8 mouse cellular contexts compared by ENCODE assay signal in genomic region chr2:167014702-167015381, GRCm38 (mm10). TPM values are rescaled to one million over a fixed set of nuclear protein-coding genes. Genes with fewer than 3 reads are reported as not detected.
DNase-seq lines count a peak whose midpoint lies in the region; ATAC-seq and TF ChIP-seq lines count a peak whose summit lies in the region.

Gene Ddx27, plus strand, starts transcription at chr2:167015193.

- peak; percentile 73 for DNase-seq in G1E (ENCODE audit: low spot score)
- DNase-seq in cerebellum, adult 18-20 months = peak; percentile 90 to 95
- DNase-seq in heart, postnatal 36 days = peak; percentile 92 to 95
- peak; percentile 90 to 93 for DNase-seq in layer of hippocampus, adult 2 months (ENCODE audit: low spot score in 2 of 2)
- peak; percentile 98 for DNase-seq in lung, embryonic 14.5 days
- peak; percentile 91 for DNase-seq in thymus, adult 2 months

- intact Hi-C loops in heart, postnatal 36 days (cut with DNase I) = no loop called here

- peak; percentile 67; the same call in 1 of the 2 replicates for ATAC-seq in G1E (ENCODE audit: extremely low read depth, insufficient number of reproducible peaks, low FRiP score, poor library complexity, severe bottlenecking)
- peak; percentile 93 for ATAC-seq in forebrain, embryonic 16.5 days
- ATAC-seq in lung, embryonic 14.5 days (ENCODE audit: insufficient read depth) = peak; percentile 87

- TF ChIP-seq POLR2A in olfactory bulb, adult 2 months (IDR thresholded peaks at IDR 0.05; ENCODE audit: insufficient read depth, low read depth, low read length) = peak; percentile 39; the same call in 1 of the 2 replicates
- TF ChIP-seq POLR2A in thymus, adult 2 months (IDR thresholded peaks at IDR 0.05; ENCODE audit: control insufficient read depth, extremely low read depth, insufficient read depth, low read length, poor library complexity) = peak; percentile 51; the same call in 1 of the 2 replicates

- H3K9me3 ChIP-seq in G1E (replicated peaks) = no peaks in the 10 kb centered on the region
- no peaks in the 10 kb centered on the region for H3K9me3 ChIP-seq in forebrain, embryonic 16.5 days (ENCODE audit: control insufficient read depth, low read length)
- no peaks in the 10 kb centered on the region for H3K9me3 ChIP-seq in lung, embryonic 14.5 days (ENCODE audit: low read depth, low read length)

- H3K27me3 ChIP-seq in G1E (ENCODE audit: insufficient read depth, low read length) = peaks cover 7% of the 10 kb centered on the region
- H3K27me3 ChIP-seq in forebrain, embryonic 16.5 days (replicated peaks; ENCODE audit: control insufficient read depth, insufficient read depth, low read length) = no peaks in the 10 kb centered on the region
- H3K27me3 ChIP-seq in lung, embryonic 14.5 days (ENCODE audit: insufficient read depth, low read length) = no peaks in the 10 kb centered on the region
- H3K27me3 ChIP-seq in thymus, adult 2 months (ENCODE audit: control insufficient read depth, insufficient read depth, low read length) = no peaks in the 10 kb centered on the region

- 2% methylated on average over 37 of the region's 37 CpGs for WGBS in forebrain, embryonic 16.5 days
- WGBS in lung, embryonic 14.5 days = 2% methylated on average over 37 of the region's 37 CpGs
- 1% methylated on average over 37 of the region's 37 CpGs for WGBS in olfactory bulb, adult 2 months
- 3% methylated on average over 37 of the region's 37 CpGs for WGBS in thymus, adult 2 months

- peak within 1 kb of the TSS; percentile 96 for H3K4me2 ChIP-seq in forebrain, embryonic 16.5 days (ENCODE audit: low read length)
- peak within 1 kb of the TSS; percentile 89 for H3K4me2 ChIP-seq in lung, embryonic 14.5 days

- peak within 1 kb of the TSS; percentile 64 for H3K27ac ChIP-seq in forebrain, embryonic 16.5 days (ENCODE audit: low read length)
- peak within 1 kb of the TSS; percentile 88 for H3K27ac ChIP-seq in layer of hippocampus, adult 2 months
- H3K27ac ChIP-seq in lung, embryonic 14.5 days (ENCODE audit: low read depth) = peak within 1 kb of the TSS; percentile 86
- peak within 1 kb of the TSS; percentile 48; the same call in 1 of the 2 replicates for H3K27ac ChIP-seq in olfactory bulb, adult 2 months (ENCODE audit: insufficient read depth, low read depth, low read length)
- no peak within 1 kb of the TSS for H3K27ac ChIP-seq in thymus, adult 2 months (ENCODE audit: control insufficient read depth, insufficient read depth, low read length)

- H3K4me1 ChIP-seq in G1E (ENCODE audit: insufficient read depth, low read depth, low read length) = peaks cover 31% of the 10 kb centered on the region
- peaks cover 18% of the 10 kb centered on the region for H3K4me1 ChIP-seq in forebrain, embryonic 16.5 days (replicated peaks; ENCODE audit: control insufficient read depth, insufficient read depth, low read length)
- H3K4me1 ChIP-seq in lung, embryonic 14.5 days (ENCODE audit: insufficient read depth) = 0 out of 2 replicates have a peak, but pooled peaks cover 3% of the 10 kb centered on the region
- H3K4me1 ChIP-seq in olfactory bulb, adult 2 months (ENCODE audit: control insufficient read depth, insufficient read depth, low read length) = peaks cover 10% of the 10 kb centered on the region
- H3K4me1 ChIP-seq in thymus, adult 2 months (replicated peaks; ENCODE audit: control insufficient read depth, insufficient read depth, low read length) = peaks cover 11% of the 10 kb centered on the region

- H3K9ac ChIP-seq in forebrain, embryonic 16.5 days (replicated peaks; ENCODE audit: low read depth, low read length) = peak within 1 kb of the TSS; percentile 84
- peak within 1 kb of the TSS; percentile 82 for H3K9ac ChIP-seq in lung, embryonic 14.5 days

- peak within 1 kb of the TSS; percentile 82 for H3K4me3 ChIP-seq in G1E (ENCODE audit: low read depth, low read length)
- peak within 1 kb of the TSS; percentile 95 for H3K4me3 ChIP-seq in forebrain, embryonic 16.5 days (replicated peaks; ENCODE audit: low read length)
- peak within 1 kb of the TSS; percentile 93 for H3K4me3 ChIP-seq in layer of hippocampus, adult 2 months
- H3K4me3 ChIP-seq in lung, embryonic 14.5 days (ENCODE audit: low read depth, low read length) = peak within 1 kb of the TSS; percentile 98
- peak within 1 kb of the TSS; percentile 77 for H3K4me3 ChIP-seq in olfactory bulb, adult 2 months (ENCODE audit: insufficient read depth, low read depth, low read length)
- H3K4me3 ChIP-seq in thymus, adult 2 months (ENCODE audit: control insufficient read depth, insufficient read depth, low read length) = peak within 1 kb of the TSS; percentile 66

- no peak for TF ChIP-seq CTCF in G1E (IDR thresholded peaks at IDR 0.05; ENCODE audit: low read depth, low read length)
- TF ChIP-seq CTCF in layer of hippocampus, adult 2 months (conservative IDR thresholded peaks at IDR 0.05) = peak; percentile 29; the same call in 1 of the 2 replicates
- TF ChIP-seq CTCF in lung, embryonic 14.5 days (IDR thresholded peaks at IDR 0.05; ENCODE audit: low read depth) = peak; percentile 29; the same call in 1 of the 2 replicates
- no peak for TF ChIP-seq CTCF in olfactory bulb, adult 2 months (IDR thresholded peaks at IDR 0.05; ENCODE audit: insufficient read depth, low read depth, low read length)
- TF ChIP-seq CTCF in thymus, adult 2 months (IDR thresholded peaks at IDR 0.05; ENCODE audit: borderline replicate concordance, control insufficient read depth, extremely low read depth, insufficient read depth, low read length, poor library complexity) = no peak

- peaks cover 36% of the 10 kb centered on the region for H3K36me3 ChIP-seq in G1E (replicated peaks)
- peaks cover 13% of the 10 kb centered on the region for H3K36me3 ChIP-seq in forebrain, embryonic 16.5 days (ENCODE audit: control insufficient read depth, insufficient read depth)
- peaks cover 24% of the 10 kb centered on the region for H3K36me3 ChIP-seq in lung, embryonic 14.5 days (ENCODE audit: insufficient read depth)
- H3K36me3 ChIP-seq in thymus, adult 2 months (ENCODE audit: control insufficient read depth, insufficient read depth, low read length) = peaks cover 11% of the 10 kb centered on the region

RNA-seq across cellular contexts. Expression of gene Ddx27, which starts in this region (rescaled TPM):
- total RNA-seq in G1E (2014; fragmentation: Nextera tagmentation) (67.3 and 80.6 TPM in 2 replicates), G1E (2017) (89.3 and 101 TPM in 2 replicates)
- polyA plus RNA-seq in G1E (2012) = 124 and 137 TPM in 2 replicates
- 41.0 and 45.0 TPM in 2 replicates for polyA plus RNA-seq in forebrain, embryonic 16.5 days (2015; fragmentation: Nextera tagmentation; extraction: Ambion mirVana)
- 10 to 100 TPM; 10.8 to 11.3 TPM for total RNA-seq in heart, postnatal 36 days (2021)
- 10 to 100 TPM; 32.8 to 37.5 TPM for total RNA-seq in layer of hippocampus, adult 2 months (2021)
- polyA plus RNA-seq in lung, embryonic 14.5 days (2014; fragmentation: Nextera tagmentation; extraction: Ambion mirVana) = 46.3 and 52.6 TPM in 2 replicates
- not detected in 2 replicates for polyA plus RNA-seq in olfactory bulb, adult 2 months (2012; ENCODE audit: insufficient read depth, insufficient read length, low replicate concordance, missing spikeins)
- polyA plus RNA-seq in thymus, adult 2 months (2012; rRNA removed) = 46.0 and 50.6 TPM in 2 replicates

Comparison
In these comparisons a context has a peak if more than half of its experiments do, and no peak if none do; other contexts are left out.
1. CTCF ChIP-seq: peak in layer of hippocampus, adult 2 months (single experiment) and lung, embryonic 14.5 days (single experiment); none in G1E (single experiment), olfactory bulb, adult 2 months (single experiment) and thymus, adult 2 months (single experiment).
2. Peak in every context shown above with its lines, with median percentiles within 50 percentile points of each other: ATAC-seq, DNase-seq and H3K4me3 ChIP-seq.